Mouse (Mus musculus) bone marrow, adult 2 months (tissue): ENCODE results near the gene 1700003F12Rik.

Experiments
- CTCF ChIP-seq: fragments of 200-500 bp; IDR thresholded peaks from 2 replicates; pipeline ENCODE4 v1.5.1; 2011; ENCODE audit warnings: low read length, control low read depth; ENCODE audit not compliant: control insufficient read depth, insufficient read depth
- POLR2A ChIP-seq: fragments of 200-500 bp; IDR thresholded peaks from 2 replicates; pipeline ENCODE4 v1.6.1; 2011; ENCODE audit warnings: low read depth, mild to moderate bottlenecking, control low read depth, low read length, borderline replicate concordance; ENCODE audit not compliant: control insufficient read depth

DNA sequence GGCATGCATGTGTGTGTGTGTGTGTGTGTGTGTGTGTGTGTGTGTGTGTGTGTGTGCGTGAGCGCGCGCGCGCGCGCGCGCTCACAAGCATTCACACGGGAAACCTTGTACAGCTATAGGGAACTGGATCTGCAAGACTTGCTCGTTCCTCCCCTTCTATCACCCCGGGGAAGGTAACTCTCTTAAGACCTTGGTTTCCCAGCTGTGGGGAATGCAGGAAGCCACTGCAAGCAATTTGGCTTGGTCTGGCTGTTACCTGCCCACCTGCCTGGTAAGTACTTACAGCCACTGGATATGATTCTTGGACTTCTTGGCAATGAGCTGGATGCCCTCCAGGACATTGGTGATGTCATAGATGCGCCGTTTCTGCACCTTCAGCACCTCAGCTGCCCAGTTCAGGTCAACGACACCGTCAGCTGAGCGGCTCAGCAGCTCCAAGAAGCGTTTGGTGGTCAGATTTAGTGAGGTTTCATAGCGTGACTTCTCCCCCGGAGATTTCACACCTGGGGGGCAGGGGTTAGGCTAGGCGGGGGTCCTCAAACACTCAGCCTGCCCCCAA, 16.8 kb downstream of the 1700003F12Rik start:
- TF ChIP-seq POLR2A (no peak), CTCF (no peak)
